Mouse (Mus musculus) liver, postnatal 0 days (tissue): Measurements from ENCODE around the gene Npm3. TPM values are rescaled to one million over a fixed set of nuclear protein-coding genes. Genes with fewer than 3 reads are reported as not detected.

ENCODE experiments used
- ATAC-seq: fragments of 200-750 bp; cut with Nextera tagmentation; 2 replicates; pipeline ENCODE4 v1.8.0; 2017; ENCODE audit warnings: mild to moderate bottlenecking, moderate library complexity
- DNase-seq: peaks from one replicate; pipeline ENCODE4 v3.0.0-alpha.2; 2016
- H3K27ac ChIP-seq: fragments of 300-500 bp; sonication (generic); 2 replicates; pipeline ENCODE4 v1.5.1; 2014; ENCODE audit warnings: antibody characterized with exemption, moderate library complexity, mild to moderate bottlenecking, low read depth
- H3K27me3 ChIP-seq: fragments of 300-500 bp; sonication (generic); 2 replicates; pipeline ENCODE4 v1.6.1; 2014; ENCODE audit warnings: low read length, control low read depth, mixed read lengths; ENCODE audit not compliant: insufficient read depth
- H3K36me3 ChIP-seq: fragments of 300-500 bp; sonication (generic); replicated peaks from 2 replicates; pipeline ENCODE4 v1.6.1; 2014; ENCODE audit warnings: mild to moderate bottlenecking, control low read depth, low read length, moderate library complexity, mixed read lengths; ENCODE audit not compliant: insufficient read depth
- H3K4me1 ChIP-seq: fragments of 300-500 bp; sonication (generic); 2 replicates; pipeline ENCODE4 v1.6.1; 2014; ENCODE audit warnings: antibody characterized with exemption, mild to moderate bottlenecking, control low read depth; ENCODE audit not compliant: insufficient read depth
- H3K4me2 ChIP-seq: fragments of 300-500 bp; sonication (generic); 2 replicates; pipeline ENCODE4 v1.6.1; 2014; ENCODE audit warnings: low read depth, mild to moderate bottlenecking, low read length, moderate library complexity, mixed read lengths
- H3K4me3 ChIP-seq: fragments of 300-500 bp; sonication (generic); 2 replicates; pipeline ENCODE4 v1.5.1; 2014; ENCODE audit warnings: low read depth, low read length
- H3K9ac ChIP-seq: fragments of 300-500 bp; sonication (generic); replicated peaks from 2 replicates; pipeline ENCODE4 v1.6.1; 2014; ENCODE audit warnings: mild to moderate bottlenecking, moderate library complexity
- H3K9me3 ChIP-seq: fragments of 300-500 bp; sonication (generic); 2 replicates; pipeline ENCODE4 v1.6.1; 2016; ENCODE audit warnings: mild to moderate bottlenecking, control low read depth, low read length, mixed read lengths
- CTCF ChIP-seq: sonication (generic); IDR thresholded peaks from 2 replicates; pipeline ENCODE4 v1.5.1; 2016; ENCODE audit warnings: antibody characterized with exemption, low read depth
- EP300 ChIP-seq: IDR thresholded peaks from 2 replicates; pipeline ENCODE4 v1.6.1; 2016; ENCODE audit warnings: antibody characterized with exemption, low read depth, mild to moderate bottlenecking
- WGBS: fragments of 180-500 bp; shearing (Covaris S2); extraction: QIAGEN DNeasy Blood & Tissue Kit; methylation state at CpG from one replicate; pipeline ENCODE4 v1.1.7; 2014; ENCODE audit not compliant: insufficient replicate concordance; 5-methylcytosine and 5-hydroxymethylcytosine counted together
- polyA plus RNA-seq: library from polyadenylated mRNA; unstranded; fragments of >200 nt; fragmentation: Nextera tagmentation; extraction: Ambion mirVana; gene quantifications from 2 replicates; pipeline ENCODE4 v1.2.1, GENCODE M21; 2015

Gene Npm3
- polyA plus RNA-seq, 1 experiment from 2014 or later = 6.5 TPM

- Histone ChIP-seq H3K27ac (peak within 1 kb of the TSS; percentile 96), H3K27me3 (no peaks in the 10 kb centered on the region), H3K4me1 (peaks cover 28% of the 10 kb centered on the region), H3K36me3 (peaks cover 30% of the 10 kb centered on the region), H3K4me2 (peak within 1 kb of the TSS; percentile 90), H3K9me3 (no peaks in the 10 kb centered on the region), H3K9ac (peak within 1 kb of the TSS; percentile 84), H3K4me3 (peak within 1 kb of the TSS; percentile 94)
- DNase-seq (peak; percentile 98), ATAC-seq (peak; percentile 94)
- TF ChIP-seq CTCF (no peak), EP300 (peak; percentile 89)
- WGBS = 2% methylated on average over 64 of the region's 71 CpGs
Observed at GRCm38 (mm10) chr19:45783181-45783932, 34.0 kb upstream of the Npm3 start, which contains the start of gene Mgea5. Gene Mgea5, minus strand, starts transcription at chr19:45783837.

GRCm38 (mm10) chr19:45782315-45783001 lies 33.1 kb upstream of the Npm3 start:
- Histone ChIP-seq H3K4me3 (peak overlapping the region; percentile 94), H3K36me3 (peaks cover 39% of the 10 kb centered on the region), H3K4me1 (peaks cover 28% of the 10 kb centered on the region), H3K4me2 (peak overlapping the region; percentile 90), H3K27ac (peak overlapping the region; percentile 96), H3K27me3 (no peaks in the 10 kb centered on the region), H3K9me3 (no peaks in the 10 kb centered on the region), H3K9ac (peak overlapping the region; percentile 84)
- WGBS = under 1% methylated on average over 36 of the region's 36 CpGs
- DNase-seq (peak; percentile 85), ATAC-seq (peak; percentile 28)
- TF ChIP-seq CTCF = no peak
- TF ChIP-seq EP300 = no peak

GRCm38 (mm10) chr19:45781676-45782075 lies 32.3 kb upstream of the Npm3 start:
- H3K4me2 ChIP-seq = peak overlapping the region; percentile 90
- H3K9ac ChIP-seq = no peak overlapping the region
- ATAC-seq (no peak), DNase-seq (no peak)
- peak overlapping the region; percentile 94 for H3K4me3 ChIP-seq
- peaks cover 28% of the 10 kb centered on the region for H3K4me1 ChIP-seq
- H3K27ac ChIP-seq = no peak overlapping the region
- no peaks in the 10 kb centered on the region for H3K9me3 ChIP-seq
- 57% methylated on average over 8 of the region's 8 CpGs for WGBS
- no peaks in the 10 kb centered on the region for H3K27me3 ChIP-seq
- peaks cover 47% of the 10 kb centered on the region for H3K36me3 ChIP-seq
- TF ChIP-seq CTCF = no peak
- no peak for TF ChIP-seq EP300

- no peak for DNase-seq
- 70% methylated on average over 13 of the region's 13 CpGs for WGBS
- TF ChIP-seq CTCF = no peak
- no peak for TF ChIP-seq EP300
- H3K27ac ChIP-seq = no peak overlapping the region
- ATAC-seq = no peak
- H3K4me1 ChIP-seq = peaks cover 28% of the 10 kb centered on the region
- no peaks in the 10 kb centered on the region for H3K27me3 ChIP-seq
- peak overlapping the region; percentile 41 for H3K9ac ChIP-seq
- H3K36me3 ChIP-seq = peaks cover 59% of the 10 kb centered on the region
- peak overlapping the region; percentile 94; the same call in 1 of the 2 replicates for H3K4me3 ChIP-seq
- H3K9me3 ChIP-seq = no peaks in the 10 kb centered on the region
- H3K4me2 ChIP-seq = peak overlapping the region; percentile 90
Observed at GRCm38 (mm10) chr19:45780350-45780915, 31.0 kb upstream of the Npm3 start.

GRCm38 (mm10) chr19:45775486-45775885 lies 26.1 kb upstream of the Npm3 start:
- ATAC-seq (no peak), DNase-seq (no peak)
- H3K4me1 ChIP-seq = peaks cover 6% of the 10 kb centered on the region
- H3K36me3 ChIP-seq = peaks cover 95% of the 10 kb centered on the region
- TF ChIP-seq EP300 = no peak
- no peak for TF ChIP-seq CTCF
- H3K27ac ChIP-seq = no peak overlapping the region
- no peak overlapping the region for H3K4me3 ChIP-seq
- no peak overlapping the region for H3K9ac ChIP-seq
- no peaks in the 10 kb centered on the region for H3K9me3 ChIP-seq
- H3K4me2 ChIP-seq = no peak overlapping the region
- H3K27me3 ChIP-seq = no peaks in the 10 kb centered on the region
- 79% methylated on average over 2 of the region's 2 CpGs for WGBS

- Histone ChIP-seq H3K9ac (no peak overlapping the region), H3K4me2 (no peak overlapping the region), H3K27ac (no peak overlapping the region), H3K27me3 (no peaks in the 10 kb centered on the region), H3K4me3 (no peak overlapping the region), H3K4me1 (no peaks in the 10 kb centered on the region), H3K36me3 (peaks cover 93% of the 10 kb centered on the region), H3K9me3 (no peaks in the 10 kb centered on the region)
- no peak for DNase-seq
- WGBS = 83% methylated on average over 5 of the region's 5 CpGs
- no peak for ATAC-seq
- no peak for TF ChIP-seq CTCF
- TF ChIP-seq EP300 = no peak
Observed at GRCm38 (mm10) chr19:45771501-45771900, 22.1 kb upstream of the Npm3 start.
